Mouse (Mus musculus) embryonic facial prominence, embryonic 14.5 days (tissue): ENCODE measurements around the gene Lipc. TPM values are rescaled to one million over a fixed set of nuclear protein-coding genes. Genes with fewer than 3 reads are reported as not detected.

Experiments
- ATAC-seq: fragments of 200-750 bp; cut with Nextera tagmentation; 2 replicates; pipeline ENCODE4 v1.8.0; 2017; ENCODE audit warnings: low read depth, moderate number of reproducible peaks, moderate TSS enrichment
- DNase-seq: peaks from one replicate; pipeline ENCODE4 v3.0.0-alpha.2; 2015; ENCODE audit warnings: low spot score
- H3K27ac ChIP-seq: fragments of 300-500 bp; sonication (generic); replicated peaks from 2 replicates; pipeline ENCODE4 v1.5.1; 2014; ENCODE audit warnings: low read depth, mild to moderate bottlenecking, low read length, moderate library complexity
- H3K27me3 ChIP-seq: fragments of 300-500 bp; sonication (generic); replicated peaks from 2 replicates; pipeline ENCODE4 v1.6.1; 2014; ENCODE audit warnings: low read length; ENCODE audit not compliant: control insufficient read depth, insufficient read depth
- H3K36me3 ChIP-seq: fragments of 300-500 bp; sonication (generic); 2 replicates; pipeline ENCODE4 v1.6.1; 2014; ENCODE audit warnings: low read length, mixed read lengths; ENCODE audit not compliant: control insufficient read depth, insufficient read depth
- H3K4me1 ChIP-seq: fragments of 300-500 bp; sonication (generic); 2 replicates; pipeline ENCODE4 v1.6.1; 2014; ENCODE audit warnings: antibody characterized with exemption, low read length; ENCODE audit not compliant: control insufficient read depth, insufficient read depth
- H3K4me2 ChIP-seq: fragments of 300-500 bp; sonication (generic); 2 replicates; pipeline ENCODE4 v1.6.1; 2014; ENCODE audit warnings: low read depth, mild to moderate bottlenecking, low read length, moderate library complexity, mixed read lengths
- H3K4me3 ChIP-seq: fragments of 300-500 bp; sonication (generic); 2 replicates; pipeline ENCODE4 v1.5.1; 2014; ENCODE audit warnings: low read depth, mild to moderate bottlenecking, low read length
- H3K9ac ChIP-seq: fragments of 300-500 bp; sonication (generic); 2 replicates; pipeline ENCODE4 v1.6.1; 2014; ENCODE audit warnings: low read depth, mild to moderate bottlenecking, low read length, moderate library complexity, mixed read lengths
- H3K9me3 ChIP-seq: fragments of 300-500 bp; sonication (generic); 2 replicates; pipeline ENCODE4 v1.6.1; 2016; ENCODE audit warnings: low read length; ENCODE audit not compliant: control insufficient read depth
- WGBS: fragments of 180-500 bp; shearing (Covaris S2); extraction: QIAGEN DNeasy Blood & Tissue Kit; methylation state at CpG from one replicate; pipeline ENCODE4 v1.1.7; 2014; 5-methylcytosine and 5-hydroxymethylcytosine counted together
- polyA plus RNA-seq: library from polyadenylated mRNA; unstranded; fragments of >200 nt; fragmentation: Nextera tagmentation; extraction: Ambion mirVana; gene quantifications from 2 replicates; pipeline ENCODE4 v1.2.1, GENCODE M21; 2014

Gene Lipc
- polyA plus RNA-seq, 1 experiment from 2014 or later: 0.79 TPM

DNA sequence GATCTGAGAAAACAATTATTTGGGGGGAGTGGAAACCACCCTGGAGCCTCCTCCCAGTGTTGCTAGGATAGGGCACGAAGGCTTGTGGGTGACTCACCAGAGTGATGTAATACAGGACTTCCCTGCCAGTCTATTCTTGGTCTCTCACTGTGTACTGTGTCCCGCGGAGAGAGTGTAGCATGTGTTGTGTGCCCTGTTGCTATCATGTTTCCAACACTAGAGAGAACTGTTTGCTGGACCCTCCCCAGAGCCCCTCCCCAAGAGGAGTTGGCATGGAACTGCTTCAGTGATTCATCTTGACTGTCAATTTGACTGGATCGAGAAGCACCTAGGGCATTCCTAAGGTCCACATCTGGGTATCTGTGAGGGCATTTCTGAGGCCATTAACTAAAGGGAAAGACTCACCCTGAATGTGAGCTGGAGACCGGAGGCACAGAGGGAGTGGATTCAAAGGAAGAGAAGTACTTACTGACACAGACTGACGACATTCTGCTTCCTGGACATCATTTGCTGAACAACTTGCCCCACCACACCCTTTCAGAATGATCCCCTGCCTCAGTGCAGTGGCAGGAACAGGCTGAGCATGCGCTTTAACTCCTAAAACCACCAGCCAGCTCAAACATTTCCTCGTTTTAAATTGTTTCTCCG lies 9.2 kb downstream of the Lipc start:
- 0 out of 2 replicates have a peak, but pooled peaks have one; percentile 30 for ATAC-seq
- Histone ChIP-seq H3K36me3 (no peaks in the 10 kb centered on the region), H3K4me3 (no peak overlapping the region), H3K9me3 (no peaks in the 10 kb centered on the region), H3K4me1 (no peaks in the 10 kb centered on the region), H3K4me2 (no peak overlapping the region), H3K27me3 (no peaks in the 10 kb centered on the region), H3K9ac (no peak overlapping the region), H3K27ac (no peak overlapping the region)
- WGBS: 74% methylated on average over 9 of the region's 9 CpGs
- peak; percentile 48 for DNase-seq

DNA sequence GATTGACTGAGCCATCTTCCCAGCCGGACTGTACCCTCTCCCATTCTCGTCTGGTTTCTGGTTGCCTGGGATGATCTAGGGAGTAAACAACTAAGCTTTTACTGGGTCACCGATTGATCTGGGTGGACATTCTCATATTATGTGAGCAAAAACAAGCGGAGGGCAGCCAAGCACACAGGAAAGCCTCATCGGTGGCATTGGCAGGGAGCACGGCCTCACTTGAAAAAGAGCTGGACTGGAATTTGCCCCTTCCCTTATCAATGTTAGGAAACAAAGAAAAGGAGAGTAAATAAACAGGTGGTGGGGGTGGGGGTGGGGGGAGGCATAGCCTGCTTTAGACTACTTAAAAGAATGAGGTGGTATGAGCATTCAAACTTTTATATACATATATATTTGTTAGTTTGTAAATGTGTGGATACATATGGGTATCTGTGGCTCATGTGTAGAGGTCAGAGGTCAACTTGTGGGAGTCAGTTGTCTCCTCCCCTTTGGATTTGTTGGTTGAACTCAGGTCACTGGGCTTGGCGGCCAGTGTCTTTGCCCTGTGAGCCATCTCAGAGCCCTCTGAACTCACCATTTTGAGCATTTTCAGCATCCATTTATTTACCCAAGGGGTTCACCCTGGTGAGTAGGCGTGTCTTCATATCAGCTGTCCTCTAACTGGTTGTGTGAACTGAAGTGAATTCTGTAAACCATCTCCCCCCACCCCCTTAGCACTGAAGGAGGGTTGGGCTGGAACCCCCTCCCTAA lies 12.1 kb downstream of the Lipc start:
- Histone ChIP-seq H3K27me3 (no peaks in the 10 kb centered on the region), H3K4me3 (no peak overlapping the region), H3K4me1 (no peaks in the 10 kb centered on the region), H3K36me3 (no peaks in the 10 kb centered on the region), H3K9ac (no peak overlapping the region), H3K9me3 (no peaks in the 10 kb centered on the region), H3K27ac (no peak overlapping the region), H3K4me2 (no peak overlapping the region)
- ATAC-seq: no peak
- no peak for DNase-seq
- WGBS: 83% methylated on average over 8 of the region's 8 CpGs

GRCm38 (mm10) chr9:70938850-70939249 lies 13.2 kb downstream of the Lipc start:
- DNase-seq (no peak), ATAC-seq (0 out of 2 replicates have a peak, but pooled peaks have one; percentile 30)
- no peaks in the 10 kb centered on the region for H3K9me3 ChIP-seq
- 38% methylated on average over 2 of the region's 2 CpGs for WGBS
- H3K4me1 ChIP-seq: no peaks in the 10 kb centered on the region
- no peak overlapping the region for H3K9ac ChIP-seq
- no peaks in the 10 kb centered on the region for H3K27me3 ChIP-seq
- no peak overlapping the region for H3K4me2 ChIP-seq
- H3K27ac ChIP-seq: no peak overlapping the region
- H3K4me3 ChIP-seq: no peak overlapping the region
- no peaks in the 10 kb centered on the region for H3K36me3 ChIP-seq

DNA sequence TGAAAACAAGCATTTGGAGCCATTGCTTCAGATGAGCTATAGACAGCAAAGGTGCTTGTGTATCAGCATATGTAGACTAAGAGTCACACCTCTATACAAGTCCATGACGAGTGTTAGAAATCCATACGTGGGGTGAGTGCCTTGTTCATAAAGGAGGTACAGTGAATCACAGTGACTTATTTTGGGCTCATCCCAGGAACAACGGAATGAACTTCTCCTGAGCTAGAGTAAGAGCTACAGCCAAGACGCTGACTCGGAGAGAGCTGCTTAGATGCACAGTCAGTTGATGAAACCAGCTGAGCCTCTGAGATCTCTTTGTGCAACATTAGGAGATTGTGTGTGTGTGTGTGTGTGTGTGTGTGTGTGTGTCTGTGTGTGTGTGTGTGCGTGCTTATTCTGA lies 13.9 kb downstream of the Lipc start:
- H3K27me3 ChIP-seq: no peaks in the 10 kb centered on the region
- H3K4me2 ChIP-seq: no peak overlapping the region
- H3K4me3 ChIP-seq: no peak overlapping the region
- no peak overlapping the region for H3K9ac ChIP-seq
- ATAC-seq (no peak), DNase-seq (no peak)
- no peaks in the 10 kb centered on the region for H3K4me1 ChIP-seq
- no peaks in the 10 kb centered on the region for H3K36me3 ChIP-seq
- H3K27ac ChIP-seq: no peak overlapping the region
- 86% methylated on average over 6 of the region's 6 CpGs for WGBS
- no peaks in the 10 kb centered on the region for H3K9me3 ChIP-seq

- H3K9me3 ChIP-seq: no peaks in the 10 kb centered on the region
- H3K4me3 ChIP-seq: no peak overlapping the region
- no peaks in the 10 kb centered on the region for H3K27me3 ChIP-seq
- ATAC-seq: no peak
- no peak overlapping the region for H3K9ac ChIP-seq
- H3K36me3 ChIP-seq: no peaks in the 10 kb centered on the region
- 67% methylated on average over 8 of the region's 8 CpGs for WGBS
- H3K27ac ChIP-seq: no peak overlapping the region
- H3K4me1 ChIP-seq: no peaks in the 10 kb centered on the region
- no peak overlapping the region for H3K4me2 ChIP-seq
- DNase-seq: no peak
Observed at GRCm38 (mm10) chr9:70934587-70935295, 17.3 kb downstream of the Lipc start.

- Histone ChIP-seq H3K4me1 (no peaks in the 10 kb centered on the region), H3K27me3 (no peaks in the 10 kb centered on the region), H3K9me3 (no peaks in the 10 kb centered on the region), H3K4me3 (no peak overlapping the region), H3K4me2 (no peak overlapping the region), H3K27ac (no peak overlapping the region), H3K36me3 (no peaks in the 10 kb centered on the region), H3K9ac (no peak overlapping the region)
- WGBS: 60% methylated on average over 5 of the region's 5 CpGs
- ATAC-seq: no peak
- no peak for DNase-seq
Observed at GRCm38 (mm10) chr9:70930641-70931020, 21.4 kb downstream of the Lipc start.

- Histone ChIP-seq H3K27me3 (no peaks in the 10 kb centered on the region), H3K36me3 (no peaks in the 10 kb centered on the region), H3K4me3 (no peak overlapping the region), H3K4me1 (no peaks in the 10 kb centered on the region), H3K9ac (no peak overlapping the region), H3K27ac (no peak overlapping the region), H3K4me2 (no peak overlapping the region), H3K9me3 (no peaks in the 10 kb centered on the region)
- WGBS: 53% methylated on average over 15 of the region's 15 CpGs
- ATAC-seq: no peak
- peak; percentile 21 for DNase-seq
Observed at GRCm38 (mm10) chr9:70929840-70930640, 22.0 kb downstream of the Lipc start.

DNA sequence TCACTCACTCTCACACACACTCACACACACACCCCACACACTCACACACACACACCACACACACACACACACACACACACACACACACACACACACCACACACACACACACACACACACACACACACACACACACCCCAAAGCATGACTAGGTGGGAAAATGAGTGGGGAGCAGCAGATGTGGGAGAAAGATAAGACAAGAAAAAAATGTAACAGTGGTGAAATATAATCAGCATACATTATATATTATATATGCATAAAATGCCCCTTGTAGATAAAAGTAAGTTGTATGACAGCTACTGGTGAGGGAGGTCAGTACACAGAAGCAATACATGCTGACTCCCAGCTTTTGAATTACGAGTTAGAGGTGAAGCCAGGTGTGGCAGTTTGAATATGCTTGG lies 23.6 kb downstream of the Lipc start:
- no peaks in the 10 kb centered on the region for H3K9me3 ChIP-seq
- H3K4me3 ChIP-seq: no peak overlapping the region
- 81% methylated on average over 1 of the region's 1 CpGs for WGBS

More for the DNA sequence above, 23.6 kb downstream of the Lipc start:
- H3K27me3 ChIP-seq: no peaks in the 10 kb centered on the region
- no peak overlapping the region for H3K9ac ChIP-seq
- H3K4me2 ChIP-seq: no peak overlapping the region
- no peaks in the 10 kb centered on the region for H3K36me3 ChIP-seq
- H3K4me1 ChIP-seq: no peaks in the 10 kb centered on the region
- H3K27ac ChIP-seq: no peak overlapping the region
- DNase-seq: no peak
- ATAC-seq: no peak
